Comparison of ENCODE assay signal across 8 mouse cellular contexts in the genomic region with DNA sequence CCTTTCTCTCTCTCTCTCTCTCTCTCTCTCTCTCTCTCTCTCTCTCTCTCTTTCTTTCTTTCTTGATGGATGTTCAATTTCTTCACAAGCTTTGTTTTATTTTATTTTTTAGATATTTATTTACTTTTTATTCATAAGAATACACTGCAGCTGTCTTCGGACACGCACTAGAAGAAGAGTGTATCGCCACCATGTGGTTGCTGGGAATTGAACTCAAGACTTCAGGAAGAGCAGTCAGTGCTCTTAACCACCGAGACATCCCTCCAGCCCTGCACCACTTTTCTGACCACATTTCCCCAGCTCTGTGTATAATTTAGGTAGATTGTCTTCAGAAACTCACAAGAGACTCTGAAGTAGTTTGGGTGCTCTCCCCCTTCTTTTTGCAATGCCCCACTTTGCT. TPM values are rescaled to one million over a fixed set of nuclear protein-coding genes. Genes with fewer than 3 reads are reported as not detected.
DNase-seq lines count a peak whose midpoint lies in the region; ATAC-seq and TF ChIP-seq lines count a peak whose summit lies in the region.

No protein-coding gene starts in this region.

- H3K9ac ChIP-seq in heart, embryonic 16.5 days (ENCODE audit: low read length): no peak overlapping the region
- H3K9ac ChIP-seq in intestine, postnatal 0 days (ENCODE audit: low read depth, low read length): no peak overlapping the region

- H3K27me3 ChIP-seq in heart, embryonic 16.5 days (ENCODE audit: control insufficient read depth, insufficient read depth, low read length): no peaks in the 10 kb centered on the region
- H3K27me3 ChIP-seq in intestine, postnatal 0 days (replicated peaks; ENCODE audit: control insufficient read depth, insufficient read depth, low read length): no peaks in the 10 kb centered on the region

- peak; percentile 60 for TF ChIP-seq CTCF in intestine, postnatal 0 days (IDR thresholded peaks at IDR 0.05; ENCODE audit: low read depth)

- no peak overlapping the region for H3K4me3 ChIP-seq in heart, embryonic 16.5 days (ENCODE audit: low read length)
- no peak overlapping the region for H3K4me3 ChIP-seq in intestine, postnatal 0 days (ENCODE audit: low read depth, low read length)

- DNase-seq in adrenal gland, postnatal 10 days: peak; percentile 28
- DNase-seq in adrenal gland, adult (ENCODE audit: inconsistent age in 2 of 2, low spot score in 1 of 2): no peak
- DNase-seq in heart, adult 9 months (ENCODE audit: low spot score in 2 of 2): no peak
- DNase-seq in 3T3-L1 (ENCODE audit: low read depth, low spot score): peak; percentile 40
- DNase-seq in Muller cell, postnatal 12 days (ENCODE audit: inconsistent ontology term): no peak
- no peak for DNase-seq in left cerebral cortex, adult 9 months (ENCODE audit: low spot score in 2 of 2)

- H3K4me2 ChIP-seq in heart, embryonic 16.5 days (ENCODE audit: low read depth, low read length): no peak overlapping the region
- no peak overlapping the region for H3K4me2 ChIP-seq in intestine, postnatal 0 days (replicated peaks; ENCODE audit: low read depth)

- 59% methylated on average over 4 of the region's 4 CpGs for WGBS in heart, embryonic 16.5 days
- WGBS in intestine, postnatal 0 days: 59% methylated on average over 4 of the region's 4 CpGs

- H3K27ac ChIP-seq in heart, embryonic 16.5 days (ENCODE audit: low read length): peak overlapping the region; percentile 59
- H3K27ac ChIP-seq in intestine, postnatal 0 days (ENCODE audit: low read depth, low read length): no peak overlapping the region

- no peak for ATAC-seq in heart, embryonic 16.5 days (replicated peaks; ENCODE audit: extremely low read depth, insufficient read depth, low FRiP score)
- ATAC-seq in intestine, postnatal 0 days: no peak

- peaks cover 18% of the 10 kb centered on the region for H3K4me1 ChIP-seq in heart, embryonic 16.5 days (ENCODE audit: control insufficient read depth, insufficient read depth, low read length)
- H3K4me1 ChIP-seq in intestine, postnatal 0 days (replicated peaks; ENCODE audit: control insufficient read depth, insufficient read depth, low read length): no peaks in the 10 kb centered on the region

- H3K36me3 ChIP-seq in heart, embryonic 16.5 days (ENCODE audit: control insufficient read depth, insufficient read depth): no peaks in the 10 kb centered on the region
- H3K36me3 ChIP-seq in intestine, postnatal 0 days (ENCODE audit: control insufficient read depth, insufficient read depth): no peaks in the 10 kb centered on the region

- no peaks in the 10 kb centered on the region for H3K9me3 ChIP-seq in heart, embryonic 16.5 days (replicated peaks; ENCODE audit: control insufficient read depth, low read length)
- H3K9me3 ChIP-seq in intestine, postnatal 0 days (ENCODE audit: control insufficient read depth): no peaks in the 10 kb centered on the region

RNA-seq across cellular contexts. Expression of a gene that starts 36.4 kb away (rescaled TPM):
- total RNA-seq in adrenal gland, postnatal 10 days (2021): 100 to 1,000 TPM; 258 to 267 TPM
- 287 and 335 TPM in 2 replicates for polyA plus RNA-seq in heart, embryonic 16.5 days (2015; fragmentation: Nextera tagmentation; extraction: Ambion mirVana)
- polyA plus RNA-seq in intestine, postnatal 0 days (2015; fragmentation: Nextera tagmentation; extraction: Ambion mirVana): 1,986 and 2,053 TPM in 2 replicates

RNA-seq across cellular contexts. Expression of a gene that starts 37.2 kb away (rescaled TPM):
- 10 to 100 TPM; 16.8 to 18.9 TPM for total RNA-seq in adrenal gland, postnatal 10 days (2021)
- polyA plus RNA-seq in heart, embryonic 16.5 days (2015; fragmentation: Nextera tagmentation; extraction: Ambion mirVana): 5.4 and 6.0 TPM in 2 replicates
- 2.8 and 3.1 TPM in 2 replicates for polyA plus RNA-seq in intestine, postnatal 0 days (2015; fragmentation: Nextera tagmentation; extraction: Ambion mirVana)

Comparison
In these comparisons a context has a peak if more than half of its experiments do, and no peak if none do; other contexts are left out.
1. DNase-seq: peak in adrenal gland, postnatal 10 days (single experiment) and 3T3-L1 (single experiment); none in adrenal gland, adult (0 of 2), heart, adult 9 months (0 of 2), Muller cell, postnatal 12 days (single experiment) and left cerebral cortex, adult 9 months (0 of 2).